In genomic region chr9:67043231-67044199, GRCm38 (mm10) we compare ENCODE assay signal across 7 mouse cellular contexts. TPM values are rescaled to one million over a fixed set of nuclear protein-coding genes. Genes with fewer than 3 reads are reported as not detected.
A peak's percentile ranks its signal among the peaks of the same experiment; 100 is the strongest.
DNase-seq lines count a peak whose midpoint lies in the region; ATAC-seq lines count a peak whose summit lies in the region.

No protein-coding gene starts in this region.

- no peaks in the 10 kb centered on the region; the same call in 1 of the 2 replicates for H3K36me3 ChIP-seq in intestine, embryonic 15.5 days
- H3K36me3 ChIP-seq in midbrain, embryonic 10.5 days: no peaks in the 10 kb centered on the region; the same call in 1 of the 2 replicates

- intact Hi-C loops in left cerebral cortex, postnatal 25 days (cut with DNase I): loop anchor here (1.0 to 5.0 kb wide), 4 partner anchors 42 to 589 kb away; partner anchors contain the start of genes Aph1b and Gm10647

- peak overlapping the region; percentile 90 for H3K4me2 ChIP-seq in intestine, embryonic 15.5 days (replicated peaks)

- DNase-seq in adrenal gland, adult 18-20 months (ENCODE audit: low spot score in 2 of 2): peak; percentile 99
- peak; percentile 100 for DNase-seq in embryo, embryonic 11 days
- peak; percentile 98 for DNase-seq in gastrocnemius, postnatal 25 days
- peak; percentile 100 for DNase-seq in left cerebral cortex, postnatal 25 days (ENCODE audit: low spot score in 2 of 2)
- peak; percentile 100 for DNase-seq in midbrain, embryonic 10.5 days (ENCODE audit: low spot score)
- peak; percentile 100 for DNase-seq in right cerebral cortex, postnatal 4 days

- H3K4me3 ChIP-seq in intestine, embryonic 15.5 days (replicated peaks): peak overlapping the region; percentile 85
- H3K4me3 ChIP-seq in midbrain, embryonic 10.5 days: peak overlapping the region; percentile 80

- peak; percentile 91 for ATAC-seq in intestine, embryonic 15.5 days

- H3K4me1 ChIP-seq in intestine, embryonic 15.5 days (replicated peaks): peaks cover 56% of the 10 kb centered on the region
- H3K4me1 ChIP-seq in midbrain, embryonic 10.5 days: peaks cover 80% of the 10 kb centered on the region

- no peaks in the 10 kb centered on the region for H3K27me3 ChIP-seq in intestine, embryonic 15.5 days (replicated peaks)
- peaks cover 33% of the 10 kb centered on the region for H3K27me3 ChIP-seq in midbrain, embryonic 10.5 days (ENCODE audit: low read depth, poor library complexity, severe bottlenecking)

- no peaks in the 10 kb centered on the region for H3K9me3 ChIP-seq in intestine, embryonic 15.5 days
- no peaks in the 10 kb centered on the region for H3K9me3 ChIP-seq in midbrain, embryonic 10.5 days (replicated peaks)

- peak overlapping the region; percentile 91 for H3K9ac ChIP-seq in intestine, embryonic 15.5 days

- H3K27ac ChIP-seq in intestine, embryonic 15.5 days: peak overlapping the region; percentile 98
- peak overlapping the region; percentile 96 for H3K27ac ChIP-seq in midbrain, embryonic 10.5 days (replicated peaks)

- under 1% methylated on average over 73 of the region's 73 CpGs for WGBS in intestine, embryonic 15.5 days
- under 1% methylated on average over 73 of the region's 73 CpGs for WGBS in midbrain, embryonic 10.5 days

RNA-seq across cellular contexts. Expression of gene Tpm1, which starts 5.7 kb away (rescaled TPM):
- 100 to 1,000 TPM; 158 to 306 TPM for total RNA-seq in adrenal gland, adult 18-20 months (2021)
- over 10,000 TPM; 20,359 to 26,033 TPM for total RNA-seq in gastrocnemius, postnatal 25 days (2021)
- 994 and 1,099 TPM in 2 replicates for polyA plus RNA-seq in intestine, embryonic 15.5 days (2015; fragmentation: Nextera tagmentation; extraction: Ambion mirVana)
- total RNA-seq in left cerebral cortex, postnatal 25 days (2021): 100 to 1,000 TPM; 228 to 236 TPM
- 263 and 275 TPM in 2 replicates for polyA plus RNA-seq in midbrain, embryonic 10.5 days (2016; fragmentation: Nextera tagmentation; extraction: Ambion mirVana)

Comparison
In these comparisons a context has a peak if more than half of its experiments do, and no peak if none do; other contexts are left out.
1. Peak in every context shown above with its lines: DNase-seq, ATAC-seq, H3K4me3 ChIP-seq and H3K27ac ChIP-seq.
2. RNA of gene Tpm1, which starts 5.7 kb away (total RNA-seq): 20,359 to 26,033 TPM in gastrocnemius, postnatal 25 days; 158 to 306 TPM in adrenal gland, adult 18-20 months and 228 to 236 TPM in left cerebral cortex, postnatal 25 days; every median in the first group is over 10 times any median in the second.